Mouse (Mus musculus): Measurements from ENCODE around the gene Tns3.

Tns3 gene

GRCm38 (mm10) chr11:8651448-8652035 lies 12.8 kb downstream of the Tns3 start:
- no peak for DNase-seq (ENCODE audit: low spot score)

DNA sequence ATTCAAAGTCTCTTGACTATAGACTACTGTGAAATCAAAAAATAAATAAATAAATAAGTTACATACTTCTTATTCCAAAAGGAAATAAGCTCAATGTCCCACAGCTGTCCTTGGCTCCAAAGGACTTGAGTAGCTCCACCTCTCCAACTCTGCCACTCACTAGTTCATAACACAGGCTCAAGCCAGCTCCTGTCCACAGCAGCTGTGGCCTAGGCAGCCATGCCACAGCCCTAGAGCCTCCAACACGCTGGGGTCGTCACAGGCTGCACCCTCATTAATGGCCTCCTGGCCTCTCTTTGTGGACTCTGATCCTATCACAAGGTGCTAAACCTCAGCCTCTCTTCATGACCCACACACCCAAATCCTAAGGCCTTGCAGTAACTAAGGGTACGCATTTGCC lies 18.7 kb downstream of the Tns3 start:
- no peak for DNase-seq (ENCODE audit: low spot score)

DNA sequence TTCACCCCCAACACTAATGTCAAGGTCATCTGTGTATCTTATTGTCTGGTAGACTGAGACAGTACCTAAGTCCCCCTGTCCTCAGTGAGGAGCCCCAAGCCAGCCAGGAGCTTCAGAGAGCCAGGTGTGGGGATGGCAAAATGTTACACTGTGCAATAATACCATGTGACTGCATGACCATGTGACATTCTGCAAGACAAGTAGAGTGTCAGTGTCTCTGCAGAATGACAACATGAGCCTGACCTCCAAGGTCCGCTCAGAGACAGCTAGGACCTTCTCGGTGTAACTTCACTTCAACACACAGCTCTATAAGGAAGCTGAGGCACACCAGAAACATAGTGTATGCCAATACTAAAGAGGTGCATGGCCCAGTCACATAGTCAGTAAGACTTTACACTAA lies 20.1 kb downstream of the Tns3 start:
- DNase-seq (ENCODE audit: low spot score), result no peak

- no peak for DNase-seq (ENCODE audit: low spot score)
These were observed 22.6 kb downstream of the Tns3 start for GRCm38 (mm10) chr11:8641634-8642277.

- DNase-seq (ENCODE audit: low spot score), result no peak
These were observed 24.6 kb downstream of the Tns3 start for GRCm38 (mm10) chr11:8639726-8640125.

- DNase-seq (ENCODE audit: low spot score), result no peak
These were observed 25.2 kb downstream of the Tns3 start for GRCm38 (mm10) chr11:8639007-8639718.

DNA sequence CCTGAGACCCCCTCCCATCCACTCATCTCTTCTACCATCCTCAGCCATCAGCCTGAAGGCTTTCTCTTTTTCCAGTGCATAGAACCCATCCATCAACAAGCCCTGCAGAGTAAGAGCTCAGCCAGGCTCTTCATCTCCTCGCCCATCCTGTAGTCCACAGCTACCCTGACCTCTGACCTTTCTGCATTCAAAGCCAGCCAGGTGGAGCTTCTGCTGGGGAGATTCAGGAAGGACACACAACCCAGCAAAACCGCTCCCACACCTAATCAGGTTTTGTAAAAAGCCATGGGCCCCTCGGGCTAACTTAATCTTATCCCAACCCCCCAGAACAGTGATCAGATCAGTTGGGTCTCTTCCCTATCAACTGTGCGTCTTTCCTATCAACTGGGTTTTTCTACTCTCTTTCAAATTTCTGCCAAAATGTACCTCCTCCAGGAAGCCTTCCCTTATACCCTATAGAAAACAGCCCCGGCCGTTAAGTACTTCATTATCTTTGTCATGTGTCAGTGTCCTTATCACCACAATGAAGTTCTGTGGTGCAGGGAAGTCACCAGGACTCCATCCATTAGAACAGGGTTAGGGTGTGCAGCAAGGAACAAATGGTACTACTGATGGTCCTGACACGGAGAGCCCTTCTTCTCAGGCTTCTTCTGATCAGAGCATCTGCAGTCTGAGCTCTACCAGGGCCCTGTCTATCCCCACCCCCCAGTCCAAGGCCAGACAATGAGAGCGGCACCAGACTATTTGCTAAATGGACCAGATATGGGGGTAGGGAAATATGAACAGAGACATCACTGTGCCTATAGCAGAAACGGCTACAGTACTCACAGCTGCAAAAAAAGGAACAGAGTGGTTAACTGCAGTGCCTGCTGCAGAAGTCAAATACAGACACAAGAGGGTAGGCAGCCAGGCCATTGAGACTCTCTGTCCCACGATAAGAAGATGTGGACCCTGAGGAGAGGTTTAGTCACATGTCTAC lies 26.6 kb downstream of the Tns3 start:
- DNase-seq (ENCODE audit: low spot score), result no peak

- DNase-seq (ENCODE audit: low spot score), result no peak
These were observed 27.7 kb downstream of the Tns3 start for GRCm38 (mm10) chr11:8636680-8637079.

- DNase-seq (ENCODE audit: low spot score), result no peak
These were observed 28.6 kb downstream of the Tns3 start for GRCm38 (mm10) chr11:8635778-8636177.

DNA sequence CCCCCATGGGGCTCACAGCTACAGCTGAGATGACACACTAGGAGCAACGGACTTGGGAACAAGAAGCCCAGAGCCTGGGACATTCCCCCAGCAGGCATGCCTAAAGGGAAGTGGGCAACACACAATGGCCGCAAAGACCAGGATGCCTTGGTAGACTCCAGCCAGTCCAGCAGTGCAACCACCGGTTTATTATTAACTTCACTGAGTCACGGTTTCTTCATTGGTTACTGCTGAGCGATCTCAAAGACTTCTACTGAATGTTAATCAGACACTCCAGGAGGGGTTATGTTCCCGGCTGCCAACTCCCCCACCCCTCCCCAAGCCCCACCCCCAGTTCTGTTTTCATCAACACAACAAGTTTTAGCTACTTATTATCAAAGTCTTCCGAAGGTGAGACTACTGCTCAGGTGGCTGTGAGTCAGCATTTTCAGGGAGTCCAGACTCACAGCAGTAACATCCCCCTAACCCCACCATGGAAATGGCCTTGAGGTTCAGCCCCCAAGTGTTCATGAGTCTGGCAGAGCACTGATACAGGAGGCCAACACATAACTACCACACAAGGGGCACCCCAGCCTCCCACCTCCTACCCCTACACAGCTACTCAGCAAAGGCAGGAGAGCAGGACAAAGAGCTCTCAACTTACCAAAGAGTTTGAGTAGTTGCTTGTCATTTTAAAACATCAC lies 29.5 kb downstream of the Tns3 start:
- no peak for DNase-seq (ENCODE audit: low spot score)

DNA sequence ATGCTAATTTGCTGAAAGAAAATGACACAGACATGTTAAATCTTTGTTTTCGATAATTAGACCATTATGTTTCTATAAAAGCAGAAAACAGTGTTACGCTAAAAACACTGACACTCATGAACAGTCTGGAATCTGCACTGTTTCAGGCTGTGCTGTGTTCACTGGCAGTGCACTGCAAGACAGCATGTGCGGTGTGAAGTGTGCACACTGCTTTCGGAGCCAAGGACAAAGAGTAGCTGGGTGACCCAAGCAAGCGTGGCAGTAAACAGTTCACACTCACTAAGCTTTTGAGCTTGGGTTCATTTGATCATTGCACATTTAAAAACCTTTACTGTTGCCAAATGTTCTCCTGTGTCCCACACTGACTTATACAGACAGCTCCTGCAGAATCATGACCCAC lies 32.2 kb downstream of the Tns3 start:
- no peak for DNase-seq (ENCODE audit: low spot score)

- DNase-seq (ENCODE audit: low spot score), result no peak
These were observed 34.4 kb downstream of the Tns3 start for GRCm38 (mm10) chr11:8629862-8630390.

DNA sequence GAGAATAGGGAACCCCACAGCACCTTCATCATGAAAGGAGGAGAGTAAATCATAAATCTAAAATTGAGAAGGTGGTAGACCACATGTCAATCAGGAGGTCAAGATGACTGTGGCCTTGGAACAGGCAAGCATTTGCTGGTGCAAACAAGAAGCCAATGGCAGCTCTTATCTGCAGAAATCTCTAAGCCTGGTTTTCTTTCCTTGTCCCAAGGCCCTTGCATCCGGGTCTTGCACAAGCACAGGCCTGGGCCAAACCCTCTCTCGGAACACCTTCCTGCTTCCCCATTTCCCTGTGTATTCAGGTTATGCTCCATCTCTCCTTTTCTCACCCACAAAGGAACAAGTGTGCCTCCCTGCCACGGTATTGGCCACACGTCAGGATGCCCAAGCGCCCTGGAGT lies 35.0 kb downstream of the Tns3 start:
- DNase-seq (ENCODE audit: low spot score), result no peak

DNA sequence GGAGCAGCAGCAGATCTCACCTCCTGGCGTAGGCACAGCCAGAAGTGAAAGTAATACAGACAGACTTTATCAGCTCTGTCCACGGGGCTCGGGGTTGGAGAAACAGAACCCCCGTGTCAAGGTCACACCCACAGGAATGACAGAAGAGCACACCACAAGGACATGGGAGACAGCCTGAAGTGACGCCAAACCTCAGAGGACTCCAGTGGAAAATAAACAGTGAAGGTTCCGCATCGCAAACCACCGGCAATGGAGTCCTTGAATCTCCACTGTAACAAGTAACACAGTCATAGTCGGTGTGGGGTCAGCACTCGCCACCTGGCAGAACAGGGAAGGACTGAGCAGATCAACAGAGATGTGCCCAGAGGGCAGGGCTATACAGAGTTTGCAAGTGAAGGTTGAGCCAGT lies 35.5 kb downstream of the Tns3 start:
- no peak for DNase-seq (ENCODE audit: low spot score)

- DNase-seq (ENCODE audit: low spot score), result no peak
These were observed 37.2 kb downstream of the Tns3 start for GRCm38 (mm10) chr11:8627156-8627555.

DNA sequence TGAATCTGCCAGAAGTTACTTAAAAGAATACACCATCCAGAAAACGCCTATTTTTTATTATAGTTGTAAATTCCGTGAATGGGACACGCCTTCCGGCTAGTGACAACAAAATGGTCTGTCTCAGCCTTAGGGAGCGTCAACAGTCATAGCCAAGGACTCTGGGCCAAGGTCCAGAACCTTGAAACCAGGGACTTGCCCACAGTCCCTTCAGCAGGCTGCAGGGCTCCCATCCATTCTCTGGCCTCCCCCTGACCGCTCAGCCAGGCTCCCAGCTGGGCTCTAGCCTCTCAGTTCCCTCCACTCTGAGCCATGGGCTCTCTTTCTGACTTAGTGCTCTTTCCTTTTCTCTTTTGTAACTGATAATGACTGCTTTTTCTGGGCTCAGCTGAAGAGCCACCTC lies 37.6 kb downstream of the Tns3 start:
- no peak for DNase-seq (ENCODE audit: low spot score)

DNA sequence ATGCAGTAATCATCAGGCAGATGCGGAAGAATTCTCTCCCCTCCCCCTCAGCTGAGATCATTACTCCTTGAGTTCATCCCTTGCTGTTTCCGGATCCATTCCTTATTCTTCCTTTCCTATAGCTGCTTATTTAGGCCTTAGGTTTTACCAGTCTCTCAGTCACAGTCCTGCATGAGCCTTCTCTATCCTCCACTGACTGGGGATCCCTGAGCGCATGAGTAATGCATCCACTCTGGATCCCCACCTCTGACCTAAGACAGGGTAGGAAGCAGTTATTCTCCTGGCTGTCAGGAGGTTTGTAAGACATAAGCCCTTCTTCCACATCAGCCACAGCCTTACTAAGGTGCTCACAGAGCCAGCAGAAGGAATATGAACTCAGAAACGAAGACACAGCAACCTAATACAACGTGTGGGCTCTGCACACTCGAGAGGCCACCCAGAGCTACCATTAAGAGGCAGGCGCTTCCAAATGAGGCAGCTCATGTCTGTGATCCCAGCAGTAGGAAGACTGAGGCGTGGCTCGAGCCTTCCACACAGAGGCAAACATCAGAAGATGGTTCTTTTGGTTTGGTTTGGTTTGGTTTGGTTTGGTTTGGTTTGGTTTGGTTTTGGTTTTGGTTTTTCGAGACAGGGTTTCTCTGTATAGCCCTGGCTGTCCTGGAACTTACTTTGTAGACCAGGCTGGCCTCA lies 38.3 kb downstream of the Tns3 start:
- DNase-seq (ENCODE audit: low spot score), result peak; percentile 34

- DNase-seq (ENCODE audit: low spot score), result no peak
These were observed 38.9 kb downstream of the Tns3 start for GRCm38 (mm10) chr11:8625451-8625850.

- DNase-seq (ENCODE audit: low spot score), result peak; percentile 78
These were observed 40.0 kb downstream of the Tns3 start for GRCm38 (mm10) chr11:8624179-8624886.

DNA sequence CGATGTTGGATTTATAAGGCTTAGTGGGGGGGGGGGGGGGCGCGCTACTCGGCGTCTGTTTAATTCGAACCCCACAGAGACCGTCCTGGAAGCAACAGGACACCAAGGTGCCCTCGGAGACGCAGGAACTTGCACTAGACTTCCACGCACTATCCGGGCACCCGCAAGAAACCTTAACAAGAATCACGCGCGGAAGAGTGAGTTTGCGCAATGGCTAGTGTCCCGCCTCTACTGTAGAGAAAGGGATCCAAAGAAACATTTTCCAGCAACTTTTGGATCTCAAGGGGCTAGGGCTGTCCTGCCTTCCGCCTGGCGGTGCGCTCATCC lies 40.5 kb downstream of the Tns3 start:
- no peak for DNase-seq (ENCODE audit: low spot score)
